Mouse (Mus musculus): ENCODE results near the gene Crabp2.

Crabp2 gene

GRCm38 (mm10) chr3:87960191-87960585 lies 11.7 kb downstream of the Crabp2 start:
- no peak for DNase-seq

GRCm38 (mm10) chr3:87960586-87961191 lies 12.2 kb downstream of the Crabp2 start:
- peak; percentile 85 for DNase-seq

- no peak for DNase-seq
Measured at GRCm38 (mm10) chr3:87970184-87970938, 21.9 kb downstream of the Crabp2 start.

- DNase-seq = no peak
Measured at GRCm38 (mm10) chr3:87970939-87971488, 22.5 kb downstream of the Crabp2 start, which contains the start of gene Nes. TSS of gene Nes (plus strand) at chr3:87971078.

GRCm38 (mm10) chr3:87971489-87972202 lies 23.2 kb downstream of the Crabp2 start:
- no peak for DNase-seq

GRCm38 (mm10) chr3:87972203-87972664 lies 23.8 kb downstream of the Crabp2 start:
- no peak for DNase-seq

- DNase-seq = no peak
Measured at GRCm38 (mm10) chr3:87972776-87973175, 24.3 kb downstream of the Crabp2 start.

GRCm38 (mm10) chr3:87973593-87974380 lies 25.3 kb downstream of the Crabp2 start:
- no peak for DNase-seq

GRCm38 (mm10) chr3:87974381-87974987 lies 26.0 kb downstream of the Crabp2 start:
- no peak for DNase-seq

GRCm38 (mm10) chr3:87979493-87979892 lies 31.0 kb downstream of the Crabp2 start:
- DNase-seq = no peak

- DNase-seq = no peak
Measured at GRCm38 (mm10) chr3:87980085-87980484, 31.6 kb downstream of the Crabp2 start.

- DNase-seq = no peak
Measured at GRCm38 (mm10) chr3:87980728-87981127, 32.3 kb downstream of the Crabp2 start.

GRCm38 (mm10) chr3:87981214-87981760 lies 32.8 kb downstream of the Crabp2 start:
- no peak for DNase-seq

GRCm38 (mm10) chr3:87981894-87982835 lies 33.7 kb downstream of the Crabp2 start:
- DNase-seq = no peak

- DNase-seq = no peak
Measured at GRCm38 (mm10) chr3:87982836-87983601, 34.6 kb downstream of the Crabp2 start.

GRCm38 (mm10) chr3:87983627-87984026 lies 35.2 kb downstream of the Crabp2 start:
- DNase-seq = no peak

GRCm38 (mm10) chr3:87984094-87984493 lies 35.6 kb downstream of the Crabp2 start:
- no peak for DNase-seq

- DNase-seq = no peak
Measured at GRCm38 (mm10) chr3:87985505-87986320, 37.2 kb downstream of the Crabp2 start.

GRCm38 (mm10) chr3:87986868-87987267 lies 38.4 kb downstream of the Crabp2 start:
- peak; percentile 93 for DNase-seq

Data from layer of hippocampus, adult 9-11 months (tissue).